Mouse (Mus musculus) c-Kit-negative CD71-positive TER-119-positive erythroid progenitor cells, embryonic 14.5 days (primary cell): Measurements from ENCODE around the gene Olfr769.
"Not testable (repeated sequence)": the region's sequence is repeated elsewhere in the genome, so short reads cannot be mapped to it uniquely, and the experiment has no call there.

Source experiments
- DNase-seq: peaks from one replicate; pipeline ENCODE4 v3.0.0-alpha.2; 2013; ENCODE audit warnings: low read depth, low spot score

Olfr769 gene

GRCm38 (mm10) chr10:129117761-129118160, at the start of gene Olfr769:
TSS of gene Olfr769 (minus strand) at chr10:129117861.
- no peak for DNase-seq

GRCm38 (mm10) chr10:129164651-129165050, 47.0 kb upstream of the Olfr769 start, which contains the start of gene Olfr771:
TSS of gene Olfr771 (minus strand) at chr10:129164751.
- no peak for DNase-seq

- DNase-seq = no peak
Observed at GRCm38 (mm10) chr10:129138898-129139297, 21.2 kb upstream of the Olfr769 start, which contains the start of gene Olfr770. TSS of gene Olfr770 (minus strand) at chr10:129138998.

DNA sequence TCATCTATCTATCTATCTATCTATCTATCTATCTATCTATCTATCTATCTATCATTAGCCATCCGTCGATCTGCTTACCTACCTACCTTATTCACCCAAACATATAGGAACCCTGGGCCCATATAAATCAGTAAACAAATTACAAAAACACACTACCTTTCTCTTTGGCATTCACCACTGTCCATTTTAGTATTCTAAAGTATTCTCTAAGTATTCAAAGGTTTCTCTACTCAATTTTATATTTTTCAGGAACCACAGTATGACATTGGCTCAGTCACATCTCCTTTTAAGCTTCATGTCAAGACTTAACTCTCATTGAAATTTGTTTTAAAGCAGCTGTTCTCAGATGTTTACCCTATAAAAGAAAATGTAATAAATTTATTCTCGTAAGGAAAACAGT, 2.5 kb downstream of the Olfr769 start:
- no peak for DNase-seq

GRCm38 (mm10) chr10:129101231-129101630, 16.4 kb downstream of the Olfr769 start:
- no peak for DNase-seq

GRCm38 (mm10) chr10:129099275-129099674, 18.4 kb downstream of the Olfr769 start, which contains the start of gene Olfr768:
TSS of gene Olfr768 (minus strand) at chr10:129099375.
- DNase-seq = no peak

DNA sequence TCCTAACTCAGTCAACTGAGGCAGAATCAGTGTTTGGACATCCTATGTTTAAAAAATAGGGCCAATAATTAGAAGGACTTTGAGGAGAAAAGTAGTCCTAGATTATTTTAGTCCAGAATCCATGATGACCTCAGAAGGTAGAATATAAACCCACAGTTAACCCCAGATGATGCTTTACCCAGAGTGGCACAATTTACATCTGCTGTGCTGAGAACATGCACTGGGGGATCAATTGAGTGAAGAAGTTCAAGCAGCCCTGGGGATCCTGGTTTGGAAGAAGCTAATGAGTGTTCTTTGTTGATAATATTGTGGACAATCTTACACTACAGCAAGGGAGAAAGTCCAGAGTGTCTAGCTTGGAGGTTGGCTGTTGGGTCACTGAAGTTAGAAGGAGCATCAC, 34.9 kb downstream of the Olfr769 start, which contains the start of gene Olfr767:
Gene Olfr767 (minus strand): TSS at position 101 of the 400 bp plus-strand sequence.
- DNase-seq = not testable (repeated sequence)

- DNase-seq = no peak
Observed at GRCm38 (mm10) chr10:129068877-129069276, 48.8 kb downstream of the Olfr769 start, which contains the start of gene Olfr766-ps1. TSS of gene Olfr766-ps1 (minus strand) at chr10:129068977.
